Mouse (Mus musculus) hindbrain, embryonic 14.5 days (tissue): ENCODE measurements around the gene Gm45140. TPM values are rescaled to one million over a fixed set of nuclear protein-coding genes. Genes with fewer than 3 reads are reported as not detected.

Experiments used
- ATAC-seq: fragments of 200-750 bp; cut with Nextera tagmentation; 2 replicates; pipeline ENCODE4 v1.8.0; 2017; ENCODE audit warnings: moderate number of reproducible peaks, mild to moderate bottlenecking, moderate TSS enrichment, moderate library complexity; ENCODE audit not compliant: low FRiP score
- DNase-seq: peaks from one replicate; pipeline ENCODE4 v3.0.0-alpha.2; 2015; ENCODE audit warnings: low spot score
- H3K27ac ChIP-seq: fragments of 300-500 bp; sonication (generic); 2 replicates; pipeline ENCODE4 v1.5.1; 2014; ENCODE audit warnings: mild to moderate bottlenecking, moderate library complexity
- H3K27me3 ChIP-seq: fragments of 300-500 bp; sonication (generic); 2 replicates; pipeline ENCODE4 v1.6.1; 2014; ENCODE audit warnings: mild to moderate bottlenecking, low read length, mixed read lengths; ENCODE audit not compliant: control insufficient read depth, insufficient read depth
- H3K36me3 ChIP-seq: fragments of 300-500 bp; sonication (generic); replicated peaks from 2 replicates; pipeline ENCODE4 v1.6.1; 2014; ENCODE audit not compliant: control insufficient read depth, insufficient read depth
- H3K4me1 ChIP-seq: fragments of 300-500 bp; sonication (generic); replicated peaks from 2 replicates; pipeline ENCODE4 v1.6.1; 2014; ENCODE audit warnings: antibody characterized with exemption, low read length, mixed read lengths; ENCODE audit not compliant: control insufficient read depth, insufficient read depth
- H3K4me2 ChIP-seq: fragments of 300-500 bp; sonication (generic); replicated peaks from 2 replicates; pipeline ENCODE4 v1.6.1; 2014; ENCODE audit warnings: mild to moderate bottlenecking, moderate library complexity
- H3K4me3 ChIP-seq: fragments of 300-500 bp; sonication (generic); replicated peaks from 2 replicates; pipeline ENCODE4 v1.5.1; 2014; ENCODE audit warnings: mild to moderate bottlenecking, low read length
- H3K9ac ChIP-seq: fragments of 300-500 bp; sonication (generic); 2 replicates; pipeline ENCODE4 v1.6.1; 2014
- H3K9me3 ChIP-seq: fragments of 300-500 bp; sonication (generic); 2 replicates; pipeline ENCODE4 v1.6.1; 2016; ENCODE audit warnings: low read length; ENCODE audit not compliant: control insufficient read depth
- WGBS: fragments of 180-500 bp; shearing (Covaris S2); extraction: QIAGEN DNeasy Blood & Tissue Kit; methylation state at CpG from one replicate; pipeline ENCODE4 v1.1.7; 2014; 5-methylcytosine and 5-hydroxymethylcytosine counted together
- polyA plus RNA-seq: library from polyadenylated mRNA; unstranded; fragments of >200 nt; fragmentation: Nextera tagmentation; extraction: Ambion mirVana; gene quantifications from 2 replicates; pipeline ENCODE4 v1.2.1, GENCODE M21; 2014

The Gm45140 gene
- polyA plus RNA-seq, 1 experiment from 2014 or later: 1.1 TPM

DNA sequence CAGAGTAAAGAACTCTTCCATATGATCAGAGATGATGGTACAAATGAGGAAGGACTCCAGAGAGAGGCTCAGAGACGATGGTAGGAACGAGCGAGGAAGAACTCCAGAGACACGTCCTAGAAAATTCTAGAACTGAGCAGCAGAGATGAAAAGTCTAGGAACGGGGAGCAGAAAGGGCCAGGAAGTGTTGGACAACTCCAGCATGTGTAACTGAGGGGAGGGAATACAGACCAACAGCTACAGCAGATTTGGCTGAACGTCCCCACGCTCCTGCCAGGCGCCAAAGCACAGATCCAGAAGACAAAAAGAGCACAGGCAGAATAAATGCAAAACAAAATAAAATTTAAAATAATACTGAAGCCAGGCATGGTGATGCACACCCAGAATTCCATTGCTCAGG lies 78.7 kb downstream of the Gm45140 start:
- Histone ChIP-seq H3K9me3 (no peaks in the 10 kb centered on the region), H3K27ac (no peak overlapping the region), H3K9ac (no peak overlapping the region), H3K4me3 (no peak overlapping the region), H3K36me3 (no peaks in the 10 kb centered on the region; the same call in 1 of the 2 replicates), H3K27me3 (no peaks in the 10 kb centered on the region), H3K4me2 (no peak overlapping the region), H3K4me1 (no peaks in the 10 kb centered on the region)
- no peak for DNase-seq
- ATAC-seq: no peak
- WGBS: 97% methylated on average over 8 of the region's 8 CpGs

DNA sequence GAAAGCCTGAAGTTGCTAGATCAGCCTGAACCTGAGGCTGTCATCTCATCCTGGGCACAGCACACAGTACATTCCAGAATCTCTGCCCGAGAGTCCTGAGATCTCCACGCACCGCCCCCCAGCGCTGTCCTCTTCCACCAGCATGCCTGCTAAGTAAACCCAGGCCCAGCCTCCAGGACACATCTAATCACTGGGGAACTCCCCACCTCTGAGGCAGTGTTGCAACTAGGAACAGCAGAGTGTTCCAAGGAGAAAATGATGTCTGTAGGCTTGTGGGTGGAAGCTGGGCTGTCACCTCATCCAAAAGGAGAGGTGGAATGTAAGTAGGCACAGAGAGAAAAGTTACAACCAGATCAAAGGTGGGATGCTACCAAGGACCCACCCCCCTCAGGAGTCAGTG lies 80.4 kb downstream of the Gm45140 start:
- WGBS: 91% methylated on average over 4 of the region's 4 CpGs
- Histone ChIP-seq H3K27ac (no peak overlapping the region), H3K27me3 (no peaks in the 10 kb centered on the region), H3K4me3 (no peak overlapping the region), H3K36me3 (no peaks in the 10 kb centered on the region; the same call in 1 of the 2 replicates), H3K4me2 (no peak overlapping the region), H3K4me1 (no peaks in the 10 kb centered on the region), H3K9ac (no peak overlapping the region), H3K9me3 (no peaks in the 10 kb centered on the region)
- DNase-seq: no peak
- ATAC-seq: no peak

DNA sequence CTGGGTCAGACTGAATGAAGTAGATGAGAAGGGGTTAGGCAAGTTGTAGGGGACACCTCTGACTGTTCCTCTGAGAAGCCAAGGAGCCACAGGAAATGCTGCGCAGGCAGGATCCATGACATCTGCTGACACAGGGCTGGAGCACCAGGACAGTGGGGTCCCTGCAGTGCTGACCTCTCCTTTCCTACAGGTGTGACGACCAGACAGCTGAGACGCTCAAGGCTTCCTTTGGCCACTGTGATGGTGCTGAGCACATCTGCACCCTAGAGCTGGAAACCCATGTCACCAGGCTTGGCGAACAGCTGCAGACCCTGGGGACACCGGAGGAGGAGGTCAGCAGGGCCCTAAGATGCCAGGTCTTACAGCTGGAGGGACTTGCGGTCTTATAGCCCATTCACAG lies 84.0 kb downstream of the Gm45140 start:
- Histone ChIP-seq H3K4me3 (no peak overlapping the region), H3K9ac (no peak overlapping the region), H3K36me3 (no peaks in the 10 kb centered on the region), H3K27me3 (no peaks in the 10 kb centered on the region), H3K27ac (no peak overlapping the region), H3K4me1 (no peaks in the 10 kb centered on the region), H3K4me2 (no peak overlapping the region), H3K9me3 (no peaks in the 10 kb centered on the region)
- ATAC-seq: no peak
- WGBS: 93% methylated on average over 6 of the region's 6 CpGs
- DNase-seq: no peak

DNA sequence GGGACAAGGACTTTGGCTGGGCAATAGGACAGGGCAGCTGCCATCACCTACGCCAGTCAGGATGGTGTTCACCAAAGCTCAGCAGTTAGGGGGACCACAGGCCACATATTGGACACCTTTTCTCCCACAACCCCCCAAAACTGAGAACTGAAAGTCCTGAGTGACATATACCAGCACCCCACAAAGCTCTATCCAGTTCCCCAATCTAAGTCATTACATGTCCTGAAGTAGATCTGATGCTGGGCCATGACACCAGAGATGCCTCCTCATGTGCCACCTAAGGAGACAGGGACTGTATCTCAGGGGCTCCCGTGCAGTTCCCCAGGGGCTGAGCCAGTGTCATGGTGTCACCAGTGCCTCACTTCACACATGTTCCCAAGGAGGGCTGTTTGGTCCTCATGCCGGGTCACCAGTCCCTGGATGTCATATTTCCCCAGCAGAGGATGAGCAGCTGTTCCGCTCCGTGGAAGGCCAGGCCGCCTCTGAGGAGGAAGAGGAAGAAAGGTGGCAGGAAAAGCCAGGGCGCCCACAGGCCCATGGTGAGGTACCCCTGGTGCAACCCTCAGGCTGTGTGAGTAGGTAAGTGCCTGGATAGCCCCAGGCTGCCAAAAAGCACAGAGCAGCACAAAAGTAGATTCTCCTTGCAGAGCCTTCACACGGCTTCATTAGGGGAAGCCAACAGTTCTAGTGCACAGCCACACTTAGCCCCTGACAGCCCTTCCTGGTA lies 85.2 kb downstream of the Gm45140 start:
- Histone ChIP-seq H3K9ac (no peak overlapping the region), H3K9me3 (no peaks in the 10 kb centered on the region), H3K4me1 (no peaks in the 10 kb centered on the region), H3K36me3 (no peaks in the 10 kb centered on the region), H3K27ac (no peak overlapping the region), H3K4me3 (no peak overlapping the region), H3K4me2 (no peak overlapping the region), H3K27me3 (no peaks in the 10 kb centered on the region)
- no peak for ATAC-seq
- no peak for DNase-seq
- WGBS: 92% methylated on average over 8 of the region's 8 CpGs

DNA sequence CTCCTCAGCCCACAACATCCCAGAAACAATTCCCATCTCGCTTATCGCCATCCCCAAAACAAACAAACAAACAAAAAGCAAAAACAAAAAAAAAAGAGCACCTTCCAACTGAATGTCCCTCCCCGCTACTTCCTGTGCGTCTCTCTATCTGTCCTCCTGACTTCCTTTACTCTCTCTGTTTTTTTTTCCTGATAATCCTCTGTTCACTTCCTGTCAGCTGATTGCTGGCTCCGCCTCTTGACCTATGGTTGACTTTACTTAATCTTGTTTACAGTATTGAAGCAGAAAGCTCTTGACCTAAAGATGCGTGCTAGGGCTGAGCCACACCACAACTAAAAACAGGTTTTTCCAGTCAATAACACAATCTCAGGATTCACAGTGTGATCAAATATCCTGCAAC lies 87.1 kb downstream of the Gm45140 start:
- Histone ChIP-seq H3K36me3 (no peaks in the 10 kb centered on the region), H3K9me3 (no peaks in the 10 kb centered on the region), H3K27ac (no peak overlapping the region), H3K4me3 (no peak overlapping the region), H3K27me3 (no peaks in the 10 kb centered on the region), H3K9ac (no peak overlapping the region), H3K4me2 (no peak overlapping the region), H3K4me1 (no peaks in the 10 kb centered on the region)
- ATAC-seq (no peak), DNase-seq (no peak)
- WGBS: 92% methylated on average over 6 of the region's 6 CpGs

DNA sequence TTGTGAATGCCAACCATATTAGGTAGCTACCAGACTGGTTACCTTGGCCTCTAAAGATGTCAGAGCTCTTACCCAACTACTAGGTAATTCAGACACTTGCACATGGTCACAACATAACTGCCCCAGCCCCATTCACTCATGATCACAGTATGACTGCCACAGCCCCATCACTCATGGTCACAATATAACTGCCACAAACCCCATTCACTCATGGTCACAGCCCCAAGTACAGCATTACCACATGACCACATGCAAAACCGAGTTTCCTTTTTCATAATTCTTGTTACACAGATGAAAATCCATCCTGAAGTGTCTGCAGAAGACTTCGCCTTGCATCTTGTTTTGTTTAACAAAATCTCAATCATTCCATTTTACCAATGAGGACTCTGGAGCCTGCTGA lies 87.5 kb downstream of the Gm45140 start:
- H3K27me3 ChIP-seq: no peaks in the 10 kb centered on the region
- H3K36me3 ChIP-seq: no peaks in the 10 kb centered on the region
- no peaks in the 10 kb centered on the region for H3K9me3 ChIP-seq
- H3K4me1 ChIP-seq: no peaks in the 10 kb centered on the region
- DNase-seq (no peak), ATAC-seq (no peak)
- H3K9ac ChIP-seq: no peak overlapping the region
- 93% methylated on average over 2 of the region's 2 CpGs for WGBS
- no peak overlapping the region for H3K27ac ChIP-seq
- no peak overlapping the region for H3K4me3 ChIP-seq
- H3K4me2 ChIP-seq: no peak overlapping the region

DNA sequence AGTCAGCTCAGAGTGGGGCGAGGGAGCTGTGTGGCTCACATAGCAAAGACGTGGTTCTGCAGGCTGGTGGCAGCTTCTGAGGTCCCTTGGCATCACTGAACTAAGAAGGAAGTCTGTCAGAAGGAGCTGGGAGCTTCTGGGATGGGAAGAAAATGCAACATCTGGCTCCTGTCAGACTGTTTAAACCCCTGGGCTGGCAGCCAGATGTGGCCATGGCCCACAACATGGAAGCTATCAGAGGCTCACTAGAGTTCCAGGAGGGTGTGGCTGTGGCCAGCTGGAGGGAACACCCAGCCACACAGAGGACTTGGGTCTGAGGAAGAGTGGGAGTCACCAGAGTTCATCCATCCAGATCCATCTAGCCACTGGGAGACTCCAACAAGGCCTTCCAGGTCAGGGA lies 88.7 kb downstream of the Gm45140 start:
- no peaks in the 10 kb centered on the region for H3K4me1 ChIP-seq
- ATAC-seq (no peak), DNase-seq (no peak)
- H3K4me3 ChIP-seq: no peak overlapping the region
- no peaks in the 10 kb centered on the region for H3K27me3 ChIP-seq
- whole genome bisulfite sequencing: 79% methylated on average over 2 of the region's 2 CpGs
- H3K9ac ChIP-seq: no peak overlapping the region
- H3K9me3 ChIP-seq: no peaks in the 10 kb centered on the region
- no peak overlapping the region for H3K27ac ChIP-seq
- no peaks in the 10 kb centered on the region for H3K36me3 ChIP-seq
- no peak overlapping the region for H3K4me2 ChIP-seq

DNA sequence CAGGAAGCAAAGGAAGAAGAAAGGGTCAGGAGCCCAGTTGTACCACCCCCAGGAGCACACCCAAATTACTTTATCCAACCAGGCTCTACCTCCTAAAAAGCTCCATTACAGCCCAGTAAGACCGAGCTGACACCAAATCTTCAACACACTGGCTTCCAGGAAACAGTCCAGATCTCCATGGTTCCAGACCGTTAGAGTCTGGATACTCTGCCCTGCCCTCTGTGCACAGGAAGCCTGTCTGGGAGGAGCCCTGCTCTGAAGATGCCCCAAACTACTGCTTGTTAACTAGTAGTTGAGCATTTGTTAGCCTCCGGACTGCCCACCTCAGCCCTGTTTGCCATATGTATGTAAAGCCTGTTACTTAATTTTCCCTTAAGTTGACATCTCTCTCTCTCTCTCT lies 89.5 kb downstream of the Gm45140 start:
- Histone ChIP-seq H3K9me3 (no peaks in the 10 kb centered on the region), H3K4me2 (no peak overlapping the region), H3K27ac (no peak overlapping the region), H3K27me3 (no peaks in the 10 kb centered on the region), H3K4me1 (no peaks in the 10 kb centered on the region), H3K4me3 (no peak overlapping the region), H3K36me3 (no peaks in the 10 kb centered on the region), H3K9ac (no peak overlapping the region)
- WGBS: 77% methylated on average over 3 of the region's 3 CpGs
- ATAC-seq: no peak
- DNase-seq: no peak

DNA sequence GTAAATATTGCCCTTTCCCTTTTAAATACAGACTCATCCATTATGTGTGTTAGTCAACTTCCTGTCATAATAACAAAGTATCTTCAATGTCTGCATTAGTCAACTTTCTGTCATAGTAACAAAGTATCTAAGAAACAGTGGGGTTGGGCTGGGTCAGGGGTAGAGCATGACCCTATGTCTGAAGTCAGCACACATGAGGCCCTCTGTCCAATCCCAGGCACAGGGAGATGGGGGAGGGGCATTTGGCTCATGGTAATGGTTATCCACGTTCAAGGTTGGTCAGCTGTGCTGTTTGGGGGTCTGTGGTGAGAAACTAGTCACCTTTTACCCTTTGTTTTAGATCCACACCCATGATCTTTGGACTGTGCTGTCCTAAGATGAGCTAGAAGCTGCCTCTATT lies 90.3 kb downstream of the Gm45140 start:
- Histone ChIP-seq H3K36me3 (no peaks in the 10 kb centered on the region), H3K9ac (no peak overlapping the region), H3K27me3 (no peaks in the 10 kb centered on the region), H3K4me3 (no peak overlapping the region), H3K4me2 (no peak overlapping the region), H3K4me1 (no peaks in the 10 kb centered on the region), H3K9me3 (no peaks in the 10 kb centered on the region), H3K27ac (no peak overlapping the region)
- no peak for DNase-seq
- WGBS: 39% methylated on average over 1 of the region's 1 CpGs
- ATAC-seq: no peak

DNA sequence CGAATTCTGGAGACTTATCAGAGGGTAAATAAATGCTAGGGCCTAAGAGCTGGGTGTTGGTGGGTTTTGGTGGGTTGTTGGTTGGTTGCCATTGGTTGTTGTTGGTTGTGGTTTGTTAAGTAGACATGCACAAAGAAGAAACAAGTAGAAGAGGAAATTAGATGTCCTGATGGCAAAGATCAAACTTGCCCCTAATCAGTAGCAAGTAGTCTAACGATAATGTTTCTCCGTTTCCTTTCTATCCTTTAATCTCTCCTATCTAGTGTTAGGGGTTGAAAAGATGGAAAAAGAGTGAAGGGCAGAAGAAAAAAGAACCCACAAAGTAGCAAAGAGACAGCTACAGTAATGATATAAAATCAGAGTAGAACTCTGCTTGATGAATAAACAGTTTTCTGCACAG lies 91.0 kb downstream of the Gm45140 start:
- WGBS: 95% methylated on average over 3 of the region's 3 CpGs
- Histone ChIP-seq H3K27me3 (no peaks in the 10 kb centered on the region), H3K9ac (no peak overlapping the region), H3K9me3 (no peaks in the 10 kb centered on the region), H3K4me1 (no peaks in the 10 kb centered on the region), H3K27ac (no peak overlapping the region), H3K4me2 (no peak overlapping the region), H3K4me3 (no peak overlapping the region), H3K36me3 (no peaks in the 10 kb centered on the region)
- ATAC-seq (no peak), DNase-seq (no peak)
